Mouse (Mus musculus) G1E (cell line): ENCODE data around the gene Micu1. TPM values are rescaled to one million over a fixed set of nuclear protein-coding genes. Genes with fewer than 3 reads are reported as not detected.

Source experiments
- ATAC-seq: 2 replicates; pipeline ENCODE4 v1.8.0; 2016; ENCODE audit warnings: mild to moderate bottlenecking; ENCODE audit not compliant: insufficient number of reproducible peaks, poor library complexity, low FRiP score, severe bottlenecking; ENCODE audit errors: extremely low read depth
- DNase-seq: peaks from one replicate; pipeline ENCODE4 v3.0.0; 2012; ENCODE audit warnings: low spot score
- H3K27me3 ChIP-seq: 2 replicates; pipeline ENCODE4 v1.6.1; 2012; ENCODE audit warnings: mild to moderate bottlenecking, low read length, inconsistent platforms; ENCODE audit not compliant: insufficient read depth
- H3K36me3 ChIP-seq: replicated peaks from 2 replicates; pipeline ENCODE3; 2012; ENCODE audit warnings: mild to moderate bottlenecking, inconsistent platforms
- H3K4me1 ChIP-seq: 2 replicates; pipeline ENCODE4 v1.6.1; 2012; ENCODE audit warnings: low read depth, low read length, inconsistent platforms, mixed read lengths; ENCODE audit not compliant: insufficient read depth
- H3K4me3 ChIP-seq: 2 replicates; pipeline ENCODE4 v1.5.1; 2012; ENCODE audit warnings: low read depth, mild to moderate bottlenecking, inconsistent platforms, low read length, moderate library complexity, mixed read lengths
- H3K9me3 ChIP-seq: replicated peaks from 2 replicates; pipeline ENCODE4 v1.6.1; 2012; ENCODE audit warnings: inconsistent platforms
- CTCF ChIP-seq: IDR thresholded peaks from 2 replicates; pipeline ENCODE4 v1.5.1; 2012; ENCODE audit warnings: low read depth, low read length, inconsistent platforms, mixed read lengths
- GATA1 ChIP-seq: IDR thresholded peaks from 2 replicates; pipeline ENCODE4 v1.6.1; 2012; ENCODE audit warnings: borderline replicate concordance, low read length, inconsistent platforms, mixed read lengths
- GATA2 ChIP-seq: IDR thresholded peaks from 2 replicates; pipeline ENCODE4 v1.6.1; 2012; ENCODE audit warnings: low read depth, low read length, inconsistent platforms, borderline replicate concordance
- POLR2AphosphoS5 ChIP-seq: IDR thresholded peaks from 2 replicates; pipeline ENCODE4 v1.6.1; 2012; ENCODE audit warnings: low read depth, low read length, inconsistent platforms; ENCODE audit not compliant: insufficient replicate concordance
- TAL1 ChIP-seq: conservative IDR thresholded peaks from 2 replicates; pipeline ENCODE4 v1.6.1; 2012; ENCODE audit warnings: low read depth, low read length, inconsistent platforms, mixed read lengths
- polyA plus RNA-seq: library from polyadenylated mRNA; stranded (reverse); fragments of >175 nt; gene quantifications from 2 replicates; pipeline ENCODE4 v1.2.3, GENCODE M21; 2012
- total RNA-seq, 2 experiments: library from RNA; stranded (forward) in 1 of 2; stranded (reverse) in 1 of 2; fragments of 200-1000 nt in 1 of 2; fragments of >200 nt in 1 of 2; fragmentation: Nextera tagmentation in 1 of 2; gene quantifications; 2 replicates each; pipeline ENCODE4 v1.2.3; 2014 to 2017

Micu1 gene
- total and polyA plus RNA-seq, 3 experiments: 7.9 to 37.4 (median 24.5) TPM

- H3K4me1 ChIP-seq: no peaks in the 10 kb centered on the region
- no peak overlapping the region for H3K4me3 ChIP-seq
Observed at GRCm38 (mm10) chr10:59787870-59788269, 85.6 kb downstream of the Micu1 start.

GRCm38 (mm10) chr10:59790291-59790929 is 88.1 kb downstream of the Micu1 start:
- peaks cover 33% of the 10 kb centered on the region for H3K36me3 ChIP-seq
- no peak overlapping the region for H3K4me3 ChIP-seq
- no peaks in the 10 kb centered on the region for H3K4me1 ChIP-seq
- TF ChIP-seq GATA2 (no peak), TAL1 (no peak), CTCF (no peak), GATA1 (no peak), POLR2AphosphoS5 (no peak)
- DNase-seq: no peak
- no peaks in the 10 kb centered on the region for H3K27me3 ChIP-seq
- H3K9me3 ChIP-seq: no peaks in the 10 kb centered on the region
- no peak for ATAC-seq

More at GRCm38 (mm10) chr10:59787870-59788269, 85.6 kb downstream of the Micu1 start:
- TF ChIP-seq GATA2 (no peak), POLR2AphosphoS5 (no peak), TAL1 (no peak), CTCF (no peak), GATA1 (no peak)
- H3K36me3 ChIP-seq: peaks cover 39% of the 10 kb centered on the region
- H3K9me3 ChIP-seq: no peaks in the 10 kb centered on the region
- DNase-seq (no peak), ATAC-seq (no peak)
- H3K27me3 ChIP-seq: no peaks in the 10 kb centered on the region

GRCm38 (mm10) chr10:59791896-59792295 is 89.6 kb downstream of the Micu1 start:
- Histone ChIP-seq H3K27me3 (no peaks in the 10 kb centered on the region), H3K4me1 (no peaks in the 10 kb centered on the region), H3K36me3 (peaks cover 33% of the 10 kb centered on the region), H3K9me3 (no peaks in the 10 kb centered on the region), H3K4me3 (no peak overlapping the region)
- ATAC-seq (no peak), DNase-seq (no peak)
- TF ChIP-seq TAL1 (no peak), CTCF (no peak), GATA1 (no peak), GATA2 (no peak), POLR2AphosphoS5 (no peak)

- no peaks in the 10 kb centered on the region for H3K27me3 ChIP-seq
- H3K9me3 ChIP-seq: no peaks in the 10 kb centered on the region
- ATAC-seq (no peak), DNase-seq (no peak)
- peaks cover 33% of the 10 kb centered on the region for H3K36me3 ChIP-seq
- TF ChIP-seq TAL1 (no peak), GATA2 (no peak), CTCF (no peak), POLR2AphosphoS5 (no peak), GATA1 (no peak)
- no peak overlapping the region for H3K4me3 ChIP-seq
- H3K4me1 ChIP-seq: no peaks in the 10 kb centered on the region
Observed at GRCm38 (mm10) chr10:59792575-59793176, 90.4 kb downstream of the Micu1 start.

GRCm38 (mm10) chr10:59793454-59793853 is 91.2 kb downstream of the Micu1 start:
- Histone ChIP-seq H3K4me1 (no peaks in the 10 kb centered on the region), H3K36me3 (peaks cover 32% of the 10 kb centered on the region), H3K27me3 (no peaks in the 10 kb centered on the region), H3K9me3 (no peaks in the 10 kb centered on the region), H3K4me3 (no peak overlapping the region)
- no peak for DNase-seq
- no peak for TF ChIP-seq GATA1
- TF ChIP-seq GATA2: no peak
- TF ChIP-seq TAL1: no peak
- TF ChIP-seq POLR2AphosphoS5: no peak
- no peak for ATAC-seq

- H3K4me1 ChIP-seq: no peaks in the 10 kb centered on the region
- no peaks in the 10 kb centered on the region for H3K27me3 ChIP-seq
- DNase-seq: no peak
- ATAC-seq: no peak
- H3K9me3 ChIP-seq: no peaks in the 10 kb centered on the region
- no peak overlapping the region for H3K4me3 ChIP-seq
- peaks cover 18% of the 10 kb centered on the region for H3K36me3 ChIP-seq
- TF ChIP-seq GATA2 (no peak), GATA1 (no peak), TAL1 (no peak), CTCF (no peak), POLR2AphosphoS5 (no peak)
Observed at GRCm38 (mm10) chr10:59795085-59795484, 92.8 kb downstream of the Micu1 start.
